Mouse (Mus musculus) small intestine, adult 2 months (tissue): ENCODE measurements at regions not wholly inside any gene's neighbourhood (a gene's known extent, or its start where the extent isn't known, plus 50 kb on each side); places are given as distances from the start of the nearest gene placed in this dataset.

Source experiments
- H3K27ac ChIP-seq: fragments of 200-500 bp; 2 replicates; pipeline ENCODE4 v1.5.1; 2012; ENCODE audit warnings: low read depth, low read length, control low read depth, inconsistent platforms; ENCODE audit not compliant: insufficient read depth
- H3K27me3 ChIP-seq: fragments of 200-500 bp; 2 replicates; pipeline ENCODE4 v1.6.1; 2012; ENCODE audit warnings: mild to moderate bottlenecking, moderate library complexity, low read length, inconsistent platforms; ENCODE audit not compliant: control insufficient read depth, insufficient read depth
- H3K36me3 ChIP-seq: fragments of 200-500 bp; 2 replicates; pipeline ENCODE4 v1.6.1; 2012; ENCODE audit warnings: mild to moderate bottlenecking, low read length, control low read depth, inconsistent platforms; ENCODE audit not compliant: control insufficient read depth, insufficient read depth
- H3K4me1 ChIP-seq: fragments of 200-500 bp; 2 replicates; pipeline ENCODE4 v1.6.1; 2012; ENCODE audit warnings: low read length, inconsistent platforms, mixed read lengths; ENCODE audit not compliant: control insufficient read depth, insufficient read depth, insufficient read length
- H3K4me3 ChIP-seq: fragments of 200-500 bp; 2 replicates; pipeline ENCODE4 v1.5.1; 2012; ENCODE audit warnings: low read depth, mild to moderate bottlenecking, control low read depth, inconsistent platforms, low read length, moderate library complexity
- CTCF ChIP-seq: fragments of 200-500 bp; IDR thresholded peaks from 2 replicates; pipeline ENCODE4 v1.5.1; 2012; ENCODE audit warnings: low read depth, mild to moderate bottlenecking, control low read depth, inconsistent platforms, low read length, moderate library complexity, mixed read lengths; ENCODE audit not compliant: insufficient replicate concordance, insufficient read length; ENCODE audit errors: extremely low read depth
- POLR2A ChIP-seq: fragments of 200-500 bp; IDR thresholded peaks from 2 replicates; pipeline ENCODE4 v1.6.1; 2012; ENCODE audit warnings: low read depth, mild to moderate bottlenecking, control low read depth, inconsistent platforms, low read length, moderate library complexity
- WGBS: fragments of 180-500 bp; shearing (Covaris S2); methylation state at CpG from one replicate; pipeline ENCODE4 v1.1.7; 2018; 5-methylcytosine and 5-hydroxymethylcytosine counted together

DNA sequence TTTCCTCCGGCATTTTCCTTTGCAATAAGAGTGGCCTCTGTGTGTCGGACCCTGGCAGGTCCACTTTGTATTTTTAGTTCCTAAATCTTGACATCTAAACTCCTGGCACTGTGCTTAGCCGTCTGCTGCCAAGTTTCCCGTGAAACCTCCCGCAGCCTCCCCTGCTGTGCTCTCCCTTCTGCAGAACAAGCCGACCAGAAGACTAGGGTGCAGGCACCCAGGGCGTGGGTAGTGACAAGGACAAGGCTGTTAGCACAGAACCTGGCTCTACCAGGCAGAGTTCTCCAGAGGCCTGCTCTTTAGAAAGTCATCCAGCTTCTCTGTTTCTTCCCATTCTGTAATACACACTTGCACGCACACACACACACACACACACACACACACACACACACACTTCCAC lies 274.8 kb downstream of the Vrk1 start:
- H3K27me3 ChIP-seq: no peaks in the 10 kb centered on the region
- TF ChIP-seq CTCF: no peak
- TF ChIP-seq POLR2A: no peak
- H3K4me3 ChIP-seq: no peak overlapping the region
- no peaks in the 10 kb centered on the region for H3K4me1 ChIP-seq
- H3K27ac ChIP-seq: no peak overlapping the region
- no peaks in the 10 kb centered on the region for H3K36me3 ChIP-seq
- WGBS: 83% methylated on average over 8 of the region's 8 CpGs

DNA sequence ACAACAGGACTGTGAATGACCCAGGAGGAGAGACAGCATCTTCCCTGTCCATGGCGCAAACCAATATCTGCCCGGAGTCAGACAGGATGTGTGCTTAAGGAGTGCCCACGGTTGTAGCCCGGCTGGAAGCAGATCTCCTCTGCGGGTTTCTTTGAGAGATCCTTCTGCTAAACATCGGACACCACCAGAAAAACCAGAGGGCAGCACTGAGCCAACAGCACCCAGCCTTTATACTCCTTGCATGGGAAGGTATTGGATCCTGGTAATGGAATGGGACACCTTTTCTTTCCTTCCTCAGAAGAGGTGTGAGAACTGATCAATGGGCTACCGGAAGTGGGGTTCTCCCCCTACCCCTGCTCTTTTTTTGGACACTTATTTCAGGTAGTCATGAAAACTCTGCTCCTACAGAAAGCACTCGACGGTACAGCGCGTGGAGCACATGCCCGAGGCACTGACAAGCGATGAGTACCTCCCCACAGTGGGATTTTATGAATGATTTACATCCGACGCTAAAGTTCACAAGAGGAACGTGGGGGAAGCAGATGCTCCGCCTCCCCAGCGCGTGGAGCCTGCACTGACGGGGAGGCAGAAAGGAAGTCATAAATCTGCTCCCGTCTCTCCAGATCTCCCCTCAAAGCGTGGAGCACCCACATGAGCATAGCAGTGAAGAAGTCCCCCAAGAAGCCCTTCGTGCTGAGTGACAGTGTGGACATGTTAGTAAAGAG lies 278.9 kb downstream of the Vrk1 start:
- TF ChIP-seq CTCF (no peak), POLR2A (no peak)
- no peak overlapping the region for H3K27ac ChIP-seq
- no peaks in the 10 kb centered on the region for H3K36me3 ChIP-seq
- 56% methylated on average over 23 of the region's 23 CpGs for WGBS
- H3K27me3 ChIP-seq: no peaks in the 10 kb centered on the region
- H3K4me3 ChIP-seq: no peak overlapping the region
- no peaks in the 10 kb centered on the region for H3K4me1 ChIP-seq

DNA sequence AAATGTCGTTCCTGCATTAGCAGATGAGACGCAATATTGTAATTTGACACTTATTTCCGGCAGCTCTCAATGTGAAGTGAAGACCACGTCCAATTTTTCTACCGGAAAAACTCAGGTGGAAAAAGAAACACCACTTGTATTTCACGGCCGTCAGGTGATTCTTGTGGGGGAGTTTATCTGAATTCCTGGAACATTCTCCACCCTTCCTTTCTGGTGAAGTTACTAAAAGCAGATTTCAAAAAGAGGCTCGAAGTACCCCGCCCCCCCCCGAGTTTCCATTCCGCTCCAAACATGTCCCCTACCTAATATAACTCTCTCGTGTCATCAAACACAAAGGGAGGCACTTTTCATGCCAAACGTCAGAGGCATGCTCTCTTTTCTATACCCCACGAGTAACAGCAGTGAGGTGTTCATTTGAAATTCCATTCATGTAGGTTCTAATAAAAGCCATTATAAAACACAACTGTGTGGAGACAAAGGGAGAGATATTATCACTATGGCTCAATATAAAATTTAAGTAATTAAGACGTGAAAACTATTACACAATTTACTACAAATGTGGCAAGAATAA lies 281.5 kb downstream of the Vrk1 start:
- no peaks in the 10 kb centered on the region for H3K4me1 ChIP-seq
- no peak overlapping the region for H3K4me3 ChIP-seq
- no peaks in the 10 kb centered on the region for H3K27me3 ChIP-seq
- H3K36me3 ChIP-seq: no peaks in the 10 kb centered on the region
- no peak overlapping the region for H3K27ac ChIP-seq
- WGBS: 66% methylated on average over 15 of the region's 15 CpGs
- TF ChIP-seq CTCF: no peak
- TF ChIP-seq POLR2A: no peak

DNA sequence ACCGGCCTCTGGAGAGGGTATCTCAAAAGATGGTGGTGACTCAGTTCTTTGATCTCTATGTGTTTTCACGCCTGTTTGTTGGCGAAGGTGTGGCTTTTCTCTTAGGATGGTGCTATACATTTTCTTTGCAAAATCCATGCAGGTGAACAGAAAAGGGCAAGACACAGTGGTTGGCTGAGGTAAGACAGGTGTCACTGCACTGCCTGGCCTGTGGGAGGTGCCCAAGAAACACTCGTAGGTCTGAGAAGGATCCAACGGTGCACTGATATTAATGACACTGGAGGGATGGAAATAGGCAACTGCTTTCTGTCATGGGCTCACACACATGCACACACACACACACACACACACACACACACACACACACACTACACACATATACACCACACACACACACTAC lies 283.1 kb downstream of the Vrk1 start:
- WGBS: 49% methylated on average over 5 of the region's 5 CpGs
- Histone ChIP-seq H3K4me3 (no peak overlapping the region), H3K4me1 (no peaks in the 10 kb centered on the region), H3K27ac (no peak overlapping the region), H3K36me3 (no peaks in the 10 kb centered on the region), H3K27me3 (no peaks in the 10 kb centered on the region)
- TF ChIP-seq POLR2A: no peak
- TF ChIP-seq CTCF: no peak

DNA sequence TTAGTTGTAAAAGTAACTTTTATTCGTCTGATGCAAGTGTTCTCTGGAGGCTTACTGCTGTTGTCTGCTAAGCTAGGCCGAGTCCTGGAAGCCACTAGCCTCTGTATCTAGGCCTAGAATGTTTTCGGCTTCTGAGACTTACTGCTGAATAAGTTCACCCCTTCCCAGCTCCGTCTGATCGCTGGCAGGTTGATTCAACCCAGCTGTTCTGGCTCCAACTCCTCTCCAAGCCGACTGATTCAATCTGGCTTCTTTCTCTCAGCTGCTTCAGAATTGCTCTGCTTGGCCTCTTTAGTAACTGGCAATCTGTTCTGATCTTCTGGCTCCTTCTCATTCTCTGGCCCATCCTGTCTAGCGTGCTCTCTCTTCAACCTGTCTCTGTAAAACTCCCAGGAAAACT lies 285.6 kb downstream of the Vrk1 start:
- H3K4me3 ChIP-seq: no peak overlapping the region
- H3K27ac ChIP-seq: no peak overlapping the region
- 71% methylated on average over 7 of the region's 7 CpGs for WGBS
- H3K4me1 ChIP-seq: no peaks in the 10 kb centered on the region
- TF ChIP-seq POLR2A (no peak), CTCF (no peak)
- no peaks in the 10 kb centered on the region for H3K36me3 ChIP-seq
- H3K27me3 ChIP-seq: no peaks in the 10 kb centered on the region

DNA sequence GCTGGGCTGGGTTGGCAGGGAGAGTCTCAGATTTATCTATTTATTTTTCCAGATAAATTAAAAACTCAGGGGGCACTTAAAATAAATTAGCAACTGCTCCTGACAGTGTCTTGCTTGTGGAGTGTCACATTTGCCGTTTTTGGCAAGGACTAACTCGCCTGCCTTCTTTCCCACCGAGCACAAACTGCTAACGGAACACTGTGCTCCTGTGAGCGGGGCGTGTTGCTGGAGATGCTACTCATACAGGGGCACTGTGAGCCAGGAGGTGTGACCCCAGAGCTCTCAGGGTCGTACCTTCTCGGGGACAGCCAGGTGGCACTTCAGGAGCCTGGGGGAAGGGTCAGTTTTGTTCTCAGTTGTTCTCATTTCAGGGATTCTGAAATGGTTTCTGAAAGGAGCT lies 292.6 kb downstream of the Vrk1 start:
- TF ChIP-seq POLR2A (no peak), CTCF (no peak)
- Histone ChIP-seq H3K4me3 (no peak overlapping the region), H3K4me1 (no peaks in the 10 kb centered on the region), H3K27ac (no peak overlapping the region), H3K27me3 (no peaks in the 10 kb centered on the region), H3K36me3 (no peaks in the 10 kb centered on the region)
- WGBS: 58% methylated on average over 8 of the region's 8 CpGs

DNA sequence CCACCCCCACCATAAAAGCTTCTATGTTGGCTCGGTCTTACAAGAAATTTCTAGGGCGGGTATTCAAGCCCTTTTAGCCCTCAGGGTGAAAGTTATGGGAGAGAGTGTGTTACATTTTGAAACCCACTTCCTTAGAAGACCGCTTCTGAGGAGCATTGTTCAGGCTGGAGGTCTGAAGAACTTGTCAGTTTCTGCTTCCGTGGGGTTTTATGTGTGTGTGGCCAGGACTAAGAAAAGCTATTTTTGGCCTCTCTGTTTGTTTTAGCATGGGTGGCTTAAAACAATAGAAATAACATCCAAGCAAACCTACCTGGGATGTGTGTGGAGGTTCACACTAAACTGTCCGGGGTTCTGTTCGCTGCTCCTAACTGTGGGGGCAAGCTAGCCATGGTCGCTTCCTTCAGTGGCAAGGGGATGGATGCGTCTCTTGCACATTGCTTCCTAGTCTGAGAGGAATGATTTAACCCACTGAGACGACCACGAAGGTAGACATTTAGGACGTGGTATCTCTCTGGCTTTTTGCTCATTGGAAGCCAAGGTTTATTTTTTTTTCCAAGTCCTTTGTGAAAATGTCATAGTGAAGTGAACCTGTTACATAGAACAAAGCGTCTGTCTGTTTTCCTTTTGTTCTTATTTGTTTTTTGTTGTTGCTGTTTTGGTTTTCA lies 298.4 kb downstream of the Vrk1 start:
- Histone ChIP-seq H3K4me3 (no peak overlapping the region), H3K27ac (no peak overlapping the region), H3K36me3 (no peaks in the 10 kb centered on the region), H3K27me3 (no peaks in the 10 kb centered on the region), H3K4me1 (0 out of 2 replicates have a peak, but pooled peaks cover 4% of the 10 kb centered on the region)
- WGBS: 71% methylated on average over 12 of the region's 12 CpGs
- TF ChIP-seq CTCF (no peak), POLR2A (no peak)
